Mouse (Mus musculus) forebrain, embryonic 11.5 days (tissue): ENCODE data around the gene Crhr2. TPM values are rescaled to one million over a fixed set of nuclear protein-coding genes. Genes with fewer than 3 reads are reported as not detected.

Experiments
- ATAC-seq: fragments of 200-750 bp; cut with Nextera tagmentation; replicated peaks from 2 replicates; pipeline ENCODE4 v1.8.0; 2017; ENCODE audit warnings: moderate TSS enrichment; ENCODE audit not compliant: low FRiP score
- DNase-seq: peaks from one replicate; pipeline ENCODE4 v3.0.0-alpha.2; 2017; ENCODE audit warnings: low spot score
- H3K27ac ChIP-seq: fragments of 300-500 bp; sonication (generic); 2 replicates; pipeline ENCODE4 v1.5.1; 2014; ENCODE audit warnings: low read depth, low read length
- H3K27me3 ChIP-seq: fragments of 300-500 bp; sonication (generic); 2 replicates; pipeline ENCODE4 v1.6.1; 2014; ENCODE audit warnings: mild to moderate bottlenecking, low read length, mixed read lengths; ENCODE audit not compliant: control insufficient read depth, insufficient read depth
- H3K36me3 ChIP-seq: fragments of 300-500 bp; sonication (generic); 2 replicates; pipeline ENCODE4 v1.6.1; 2014; ENCODE audit warnings: mild to moderate bottlenecking, low read length, moderate library complexity, mixed read lengths; ENCODE audit not compliant: control insufficient read depth, insufficient read depth
- H3K4me1 ChIP-seq: fragments of 300-500 bp; sonication (generic); replicated peaks from 2 replicates; pipeline ENCODE4 v1.6.1; 2014; ENCODE audit warnings: low read length, mixed read lengths; ENCODE audit not compliant: control insufficient read depth, insufficient read depth
- H3K4me2 ChIP-seq: fragments of 300-500 bp; sonication (generic); 2 replicates; pipeline ENCODE4 v1.6.1; 2014; ENCODE audit warnings: low read depth, mild to moderate bottlenecking, low read length, moderate library complexity, mixed read lengths; ENCODE audit not compliant: severe bottlenecking
- H3K4me3 ChIP-seq: fragments of 300-500 bp; sonication (generic); 2 replicates; pipeline ENCODE4 v1.5.1; 2014; ENCODE audit warnings: low read depth, low read length
- H3K9ac ChIP-seq: fragments of 300-500 bp; sonication (generic); 2 replicates; pipeline ENCODE4 v1.6.1; 2014; ENCODE audit warnings: low read length
- H3K9me3 ChIP-seq: fragments of 300-500 bp; sonication (generic); 2 replicates; pipeline ENCODE4 v1.6.1; 2016; ENCODE audit warnings: low read length, mixed read lengths; ENCODE audit not compliant: control insufficient read depth
- WGBS: fragments of 180-500 bp; shearing (Covaris S2); extraction: QIAGEN DNeasy Blood & Tissue Kit; methylation state at CpG from one replicate; pipeline ENCODE4 v1.1.7; 2014; 5-methylcytosine and 5-hydroxymethylcytosine counted together
- polyA plus RNA-seq: library from polyadenylated mRNA; unstranded; fragments of >200 nt; fragmentation: Nextera tagmentation; extraction: Ambion mirVana; gene quantifications from 2 replicates; pipeline ENCODE4 v1.2.1, GENCODE M21; 2014

The Crhr2 gene
- 0.08 and 0.09 TPM in 2 replicates for polyA plus RNA-seq

- H3K4me3 ChIP-seq = no peak within 1 kb of the TSS
- H3K27me3 ChIP-seq = no peaks in the 10 kb centered on the region
- no peak within 1 kb of the TSS for H3K4me2 ChIP-seq
- ATAC-seq = no peak
- no peak for DNase-seq
- H3K9ac ChIP-seq = no peak within 1 kb of the TSS
- 75% methylated on average over 10 of the region's 10 CpGs for WGBS
- H3K36me3 ChIP-seq = no peaks in the 10 kb centered on the region
- H3K4me1 ChIP-seq = no peaks in the 10 kb centered on the region
- H3K9me3 ChIP-seq = no peaks in the 10 kb centered on the region
- H3K27ac ChIP-seq = no peak within 1 kb of the TSS
These were observed at the start of gene Crhr2 for GRCm38 (mm10) chr6:55132794-55133193. Gene Crhr2 (minus strand): TSS chr6:55133016.

DNA sequence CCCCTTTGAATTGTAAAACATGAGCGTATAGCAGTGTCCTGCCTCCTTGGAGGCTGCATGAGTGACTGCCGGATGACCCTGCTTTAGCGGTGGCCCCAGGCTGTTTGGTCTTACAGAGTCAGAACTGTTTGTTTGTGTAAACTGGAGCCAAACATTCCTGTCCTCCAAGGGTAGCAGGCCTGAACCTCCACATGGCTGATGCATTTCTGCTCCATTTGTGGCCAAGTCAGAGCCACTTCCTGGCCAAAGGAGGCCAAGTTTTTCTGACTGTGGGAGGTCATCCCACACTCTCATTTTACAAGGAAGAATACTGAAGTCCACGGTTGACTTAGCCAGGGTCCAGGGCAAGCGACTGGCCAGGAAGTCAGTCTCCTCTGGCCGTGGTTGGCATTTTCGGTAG lies 46.7 kb upstream of the Crhr2 start:
- 87% methylated on average over 7 of the region's 7 CpGs for WGBS
- no peak overlapping the region for H3K27ac ChIP-seq
- H3K4me1 ChIP-seq = no peaks in the 10 kb centered on the region
- H3K36me3 ChIP-seq = no peaks in the 10 kb centered on the region
- no peak overlapping the region for H3K4me3 ChIP-seq
- H3K4me2 ChIP-seq = no peak overlapping the region
- DNase-seq (no peak), ATAC-seq (no peak)
- H3K9ac ChIP-seq = no peak overlapping the region
- no peaks in the 10 kb centered on the region for H3K9me3 ChIP-seq
- no peaks in the 10 kb centered on the region for H3K27me3 ChIP-seq

DNA sequence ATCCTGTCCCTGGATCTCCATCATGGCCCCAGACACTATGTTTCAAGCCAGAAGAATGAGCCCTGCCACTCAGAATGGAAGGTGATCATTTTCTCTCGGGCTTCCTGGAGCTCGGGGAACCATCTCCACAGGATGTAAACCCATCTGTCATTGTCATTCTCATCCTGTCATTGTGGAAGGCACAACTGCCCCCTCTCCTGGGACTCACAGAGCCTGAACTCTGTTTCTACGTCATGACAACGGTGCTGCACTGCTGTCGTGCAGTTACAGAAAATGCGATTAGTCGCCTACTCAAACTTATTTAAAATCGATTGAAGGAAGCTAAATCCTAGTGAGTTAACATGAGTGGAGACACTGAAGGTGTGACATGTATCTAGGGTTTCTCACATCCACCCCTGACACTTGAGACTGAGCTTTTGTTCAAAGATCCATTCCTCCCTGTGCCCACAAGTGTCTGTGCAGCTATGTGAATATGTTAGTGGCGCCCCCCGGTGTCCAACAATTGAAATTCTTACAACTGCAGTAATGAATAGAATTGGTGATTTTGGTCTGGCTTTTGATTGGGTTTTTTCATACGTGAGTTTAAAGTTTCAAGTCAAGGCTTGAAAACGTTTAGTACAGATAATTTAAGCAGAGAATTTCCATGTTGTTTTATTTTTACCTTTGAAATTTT lies 44.4 kb upstream of the Crhr2 start:
- H3K4me1 ChIP-seq = peaks cover 7% of the 10 kb centered on the region
- no peaks in the 10 kb centered on the region for H3K36me3 ChIP-seq
- H3K4me2 ChIP-seq = no peak overlapping the region
- 62% methylated on average over 12 of the region's 12 CpGs for whole genome bisulfite sequencing
- peak; percentile 68 for DNase-seq
- no peak overlapping the region for H3K4me3 ChIP-seq
- no peak overlapping the region for H3K27ac ChIP-seq
- no peak for ATAC-seq
- H3K9me3 ChIP-seq = no peaks in the 10 kb centered on the region
- no peaks in the 10 kb centered on the region for H3K27me3 ChIP-seq
- no peak overlapping the region for H3K9ac ChIP-seq

GRCm38 (mm10) chr6:55175892-55176291 lies 43.1 kb upstream of the Crhr2 start:
- Histone ChIP-seq H3K9me3 (no peaks in the 10 kb centered on the region), H3K27ac (no peak overlapping the region), H3K4me3 (no peak overlapping the region), H3K4me1 (peaks cover 7% of the 10 kb centered on the region), H3K27me3 (no peaks in the 10 kb centered on the region), H3K4me2 (no peak overlapping the region), H3K36me3 (no peaks in the 10 kb centered on the region), H3K9ac (no peak overlapping the region)
- WGBS = 58% methylated on average over 5 of the region's 5 CpGs
- ATAC-seq (no peak), DNase-seq (no peak)

GRCm38 (mm10) chr6:55175456-55175855 lies 42.6 kb upstream of the Crhr2 start:
- H3K4me2 ChIP-seq = no peak overlapping the region
- WGBS = 71% methylated on average over 2 of the region's 2 CpGs

DNA sequence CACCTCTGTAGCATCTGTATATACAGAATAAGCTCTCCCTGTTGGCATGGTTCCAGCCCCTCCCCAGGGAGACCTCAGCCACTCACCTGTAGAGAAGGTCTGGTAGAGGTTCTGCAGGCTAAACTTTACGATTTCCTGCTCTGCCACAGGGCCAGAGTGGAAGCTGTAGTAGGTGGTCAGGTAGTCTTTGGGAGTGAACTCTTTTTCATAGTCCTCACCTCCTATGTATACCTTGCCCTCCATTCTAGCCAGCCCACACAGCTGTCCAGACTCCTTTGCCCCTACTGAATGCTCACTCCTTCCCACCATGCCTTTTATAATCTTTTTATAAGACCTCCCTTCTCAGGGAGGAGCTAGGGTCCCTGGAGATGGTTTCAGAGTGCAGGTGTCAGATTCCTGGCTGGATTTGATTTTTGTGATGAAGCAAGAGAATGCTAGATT lies 41.9 kb upstream of the Crhr2 start, which contains the start of gene Inmt:
TSS of gene Inmt (minus strand) at position 303 of the 441 bp plus-strand sequence.
- Histone ChIP-seq H3K4me3 (no peak within 1 kb of the TSS), H3K27ac (no peak within 1 kb of the TSS), H3K4me2 (no peak within 1 kb of the TSS), H3K36me3 (no peaks in the 10 kb centered on the region), H3K9ac (no peak within 1 kb of the TSS), H3K27me3 (no peaks in the 10 kb centered on the region), H3K4me1 (peaks cover 7% of the 10 kb centered on the region), H3K9me3 (no peaks in the 10 kb centered on the region)
- WGBS = 89% methylated on average over 1 of the region's 1 CpGs
- DNase-seq (no peak), ATAC-seq (no peak)

More at GRCm38 (mm10) chr6:55175456-55175855, 42.6 kb upstream of the Crhr2 start:
- no peak overlapping the region for H3K27ac ChIP-seq
- ATAC-seq = no peak
- H3K4me3 ChIP-seq = no peak overlapping the region
- H3K9ac ChIP-seq = no peak overlapping the region
- H3K36me3 ChIP-seq = no peaks in the 10 kb centered on the region
- no peaks in the 10 kb centered on the region for H3K27me3 ChIP-seq
- H3K4me1 ChIP-seq = peaks cover 7% of the 10 kb centered on the region
- no peak for DNase-seq
- H3K9me3 ChIP-seq = no peaks in the 10 kb centered on the region

- Histone ChIP-seq H3K27ac (no peak overlapping the region), H3K4me2 (no peak overlapping the region), H3K9ac (no peak overlapping the region), H3K9me3 (no peaks in the 10 kb centered on the region), H3K27me3 (no peaks in the 10 kb centered on the region), H3K4me1 (peaks cover 7% of the 10 kb centered on the region), H3K36me3 (no peaks in the 10 kb centered on the region), H3K4me3 (no peak overlapping the region)
- WGBS = 9% methylated on average over 3 of the region's 3 CpGs
- DNase-seq = no peak
- no peak for ATAC-seq
These were observed 41.1 kb upstream of the Crhr2 start for GRCm38 (mm10) chr6:55173941-55174349.

- Histone ChIP-seq H3K4me1 (peaks cover 7% of the 10 kb centered on the region), H3K4me2 (no peak overlapping the region), H3K27ac (no peak overlapping the region), H3K27me3 (no peaks in the 10 kb centered on the region), H3K9ac (no peak overlapping the region), H3K36me3 (no peaks in the 10 kb centered on the region), H3K4me3 (no peak overlapping the region), H3K9me3 (no peaks in the 10 kb centered on the region)
- ATAC-seq = no peak
- WGBS = 52% methylated on average over 10 of the region's 10 CpGs
- no peak for DNase-seq
These were observed 40.4 kb upstream of the Crhr2 start for GRCm38 (mm10) chr6:55173171-55173570.

DNA sequence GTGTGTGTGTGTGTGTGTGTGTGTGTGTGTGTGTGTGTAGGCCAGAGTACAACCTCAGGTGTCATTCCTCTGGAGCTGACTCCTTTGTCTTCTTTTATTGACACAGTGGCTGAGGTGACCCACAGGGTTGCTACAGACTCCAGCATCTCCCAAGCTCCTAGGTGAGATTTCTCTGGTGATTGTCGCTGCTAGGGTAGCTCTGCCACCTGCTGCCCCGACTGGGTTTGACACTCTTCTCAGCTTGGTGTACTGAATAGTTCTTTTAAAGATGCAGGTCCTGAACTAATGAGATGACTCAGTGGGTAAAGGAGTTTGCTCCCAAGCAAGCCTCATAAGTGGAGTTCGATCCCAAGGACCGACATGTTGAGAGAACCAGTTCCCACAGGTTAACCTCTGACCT lies 38.8 kb upstream of the Crhr2 start:
- Histone ChIP-seq H3K4me1 (peaks cover 7% of the 10 kb centered on the region), H3K9ac (no peak overlapping the region), H3K27me3 (no peaks in the 10 kb centered on the region), H3K27ac (no peak overlapping the region), H3K4me2 (no peak overlapping the region), H3K4me3 (no peak overlapping the region), H3K9me3 (no peaks in the 10 kb centered on the region), H3K36me3 (no peaks in the 10 kb centered on the region)
- WGBS = 57% methylated on average over 4 of the region's 4 CpGs
- ATAC-seq (no peak), DNase-seq (no peak)
